Mouse (Mus musculus) myocyte (in vitro differentiated cells): ENCODE data around the gene Slc16a14.

ENCODE experiments used
- CEBPB ChIP-seq: IDR thresholded peaks from 2 replicates; pipeline ENCODE4 v1.6.1; 2011; ENCODE audit warnings: mild to moderate bottlenecking, moderate library complexity; ENCODE audit not compliant: poor library complexity, insufficient read depth, severe bottlenecking
- E2F4 ChIP-seq: IDR thresholded peaks from one replicate; pipeline ENCODE4 v1.6.1; 2011; ENCODE audit warnings: mild to moderate bottlenecking, control low read depth, moderate library complexity; ENCODE audit not compliant: insufficient read depth
- MAX ChIP-seq: IDR thresholded peaks from one replicate; pipeline ENCODE4 v1.6.1; 2011; ENCODE audit warnings: low read depth, mild to moderate bottlenecking, control low read depth
- MYOD1 ChIP-seq, 3 experiments: IDR thresholded peaks; one replicate each; pipeline ENCODE4 v1.6.1; 2011; ENCODE audit warnings: control low read depth in 2 of 3, low read depth in 2 of 3, mild to moderate bottlenecking in 2 of 3, moderate library complexity in 1 of 3; ENCODE audit not compliant: insufficient read length in 2 of 3, control insufficient read depth in 1 of 3
- MYOG ChIP-seq, 3 experiments: IDR thresholded peaks; one replicate each; pipeline ENCODE4 v1.6.1; 2011; ENCODE audit warnings: control low read depth in 2 of 3, low read depth in 2 of 3, mild to moderate bottlenecking in 2 of 3; ENCODE audit not compliant: insufficient read length in 2 of 3, control insufficient read depth in 1 of 3, insufficient read depth in 1 of 3
- POLR2A ChIP-seq: IDR thresholded peaks from one replicate; pipeline ENCODE4 v1.6.1; 2011; ENCODE audit warnings: low read depth, mild to moderate bottlenecking, control low read depth, moderate library complexity; ENCODE audit not compliant: insufficient read length
- POLR2AphosphoS2 ChIP-seq: IDR thresholded peaks from one replicate; pipeline ENCODE4 v1.6.1; 2011; ENCODE audit warnings: low read depth, control low read depth; ENCODE audit not compliant: insufficient read length
- REST ChIP-seq: IDR thresholded peaks from one replicate; pipeline ENCODE4 v1.6.1; 2011; ENCODE audit warnings: mild to moderate bottlenecking, control low read depth, moderate library complexity; ENCODE audit not compliant: insufficient read depth, insufficient read length
- SRF ChIP-seq: IDR thresholded peaks from one replicate; pipeline ENCODE4 v1.6.1; 2011; ENCODE audit warnings: low read depth; ENCODE audit not compliant: control insufficient read depth, insufficient read length
- TCF12 ChIP-seq: IDR thresholded peaks from one replicate; pipeline ENCODE4 v1.6.1; 2011; ENCODE audit warnings: mild to moderate bottlenecking, control low read depth; ENCODE audit not compliant: poor library complexity, insufficient read depth, severe bottlenecking
- TCF3 ChIP-seq: IDR thresholded peaks from one replicate; pipeline ENCODE4 v1.6.1; 2011; ENCODE audit warnings: low read depth, control low read depth; ENCODE audit not compliant: insufficient read length
- USF1 ChIP-seq: IDR thresholded peaks from one replicate; pipeline ENCODE4 v1.6.1; 2011; ENCODE audit warnings: low read depth, mild to moderate bottlenecking, control low read depth, moderate library complexity

DNA sequence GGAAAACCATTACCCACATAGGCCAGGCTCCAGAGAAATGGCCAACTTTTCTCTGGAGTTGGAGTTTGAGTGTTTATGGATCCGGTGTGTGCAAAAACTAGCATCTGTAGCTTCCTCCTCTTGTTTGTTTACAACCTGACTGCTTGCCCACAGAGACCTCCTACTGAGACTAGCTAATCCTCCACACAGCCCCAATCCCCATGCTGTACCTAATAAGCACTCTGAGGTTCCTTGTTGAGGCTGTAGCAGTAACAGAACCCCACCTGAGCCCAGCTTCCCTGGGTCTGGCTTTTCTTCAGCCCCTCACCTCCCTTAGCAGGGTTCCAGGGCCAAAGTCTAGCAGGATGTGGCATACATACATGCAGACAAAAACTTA is 73.7 kb downstream of the Slc16a14 start:
- TF ChIP-seq E2F4 (no peak), POLR2A (no peak), USF1 (no peak), TCF3 (no peak), TCF12 (no peak), POLR2AphosphoS2 (no peak), MYOD1 (IDR thresholded peaks at IDR 0.05; ENCODE audit: control insufficient read depth in 1 of 3, insufficient read length in 2 of 3, low read depth in 2 of 3) (no peak), MAX (no peak), REST (no peak), CEBPB (no peak), MYOG (IDR thresholded peaks at IDR 0.05; ENCODE audit: control insufficient read depth in 1 of 3, insufficient read depth in 1 of 3, insufficient read length in 2 of 3, low read depth in 2 of 3) (no peak), SRF (no peak)
